Mouse (Mus musculus): ENCODE results near the gene Upb1. TPM values are rescaled to one million over a fixed set of nuclear protein-coding genes. Genes with fewer than 3 reads are reported as not detected.
A peak's percentile ranks its signal among the peaks of the same experiment; 100 is the strongest.

Upb1 gene
- polyA plus RNA-seq, 1 experiment from 2014 or later: 0.52 TPM

GRCm38 (mm10) chr10:75430633-75431032, 29.7 kb downstream of the Upb1 start:
- TF ChIP-seq CTCF (IDR thresholded peaks at IDR 0.05; ENCODE audit: low read depth): no peak
- Histone ChIP-seq H3K9me3 (ENCODE audit: control insufficient read depth) (no peaks in the 10 kb centered on the region), H3K9ac (ENCODE audit: low read depth, low read length) (no peak overlapping the region), H3K27me3 (replicated peaks; ENCODE audit: control insufficient read depth, insufficient read depth, low read length) (no peaks in the 10 kb centered on the region), H3K4me3 (ENCODE audit: low read depth, low read length) (no peak overlapping the region), H3K27ac (ENCODE audit: low read depth, low read length) (no peak overlapping the region), H3K4me2 (replicated peaks; ENCODE audit: low read depth) (no peak overlapping the region), H3K4me1 (replicated peaks; ENCODE audit: control insufficient read depth, insufficient read depth, low read length) (no peaks in the 10 kb centered on the region), H3K36me3 (ENCODE audit: control insufficient read depth, insufficient read depth) (no peaks in the 10 kb centered on the region)
- ATAC-seq: no peak
- 84% methylated on average over 6 of the region's 6 CpGs for WGBS

- Histone ChIP-seq H3K4me3 (ENCODE audit: low read depth, low read length) (no peak overlapping the region), H3K36me3 (ENCODE audit: control insufficient read depth, insufficient read depth) (no peaks in the 10 kb centered on the region), H3K4me2 (replicated peaks; ENCODE audit: low read depth) (no peak overlapping the region), H3K9ac (ENCODE audit: low read depth, low read length) (no peak overlapping the region), H3K9me3 (ENCODE audit: control insufficient read depth) (no peaks in the 10 kb centered on the region), H3K4me1 (replicated peaks; ENCODE audit: control insufficient read depth, insufficient read depth, low read length) (0 out of 2 replicates have a peak, but pooled peaks cover 2% of the 10 kb centered on the region), H3K27me3 (replicated peaks; ENCODE audit: control insufficient read depth, insufficient read depth, low read length) (no peaks in the 10 kb centered on the region), H3K27ac (ENCODE audit: low read depth, low read length) (no peak overlapping the region)
- WGBS: 9% methylated on average over 3 of the region's 3 CpGs
- peak; percentile 95 for TF ChIP-seq CTCF (IDR thresholded peaks at IDR 0.05; ENCODE audit: low read depth)
- no peak for ATAC-seq
Observed at GRCm38 (mm10) chr10:75436604-75437217, 35.8 kb downstream of the Upb1 start.

- Histone ChIP-seq H3K9me3 (ENCODE audit: control insufficient read depth) (no peaks in the 10 kb centered on the region), H3K9ac (ENCODE audit: low read depth, low read length) (no peak overlapping the region), H3K27me3 (replicated peaks; ENCODE audit: control insufficient read depth, insufficient read depth, low read length) (no peaks in the 10 kb centered on the region), H3K27ac (ENCODE audit: low read depth, low read length) (no peak overlapping the region), H3K4me1 (replicated peaks; ENCODE audit: control insufficient read depth, insufficient read depth, low read length) (0 out of 2 replicates have a peak, but pooled peaks cover 5% of the 10 kb centered on the region), H3K36me3 (ENCODE audit: control insufficient read depth, insufficient read depth) (no peaks in the 10 kb centered on the region), H3K4me3 (ENCODE audit: low read depth, low read length) (no peak overlapping the region), H3K4me2 (replicated peaks; ENCODE audit: low read depth) (no peak overlapping the region)
- ATAC-seq: no peak
- WGBS: 100% methylated on average over 1 of the region's 1 CpGs
- TF ChIP-seq CTCF (IDR thresholded peaks at IDR 0.05; ENCODE audit: low read depth): no peak
Observed at GRCm38 (mm10) chr10:75437284-75437683, 36.4 kb downstream of the Upb1 start.

- Histone ChIP-seq H3K27me3 (replicated peaks; ENCODE audit: control insufficient read depth, insufficient read depth, low read length) (no peaks in the 10 kb centered on the region), H3K36me3 (ENCODE audit: control insufficient read depth, insufficient read depth) (no peaks in the 10 kb centered on the region), H3K4me1 (replicated peaks; ENCODE audit: control insufficient read depth, insufficient read depth, low read length) (0 out of 2 replicates have a peak, but pooled peaks cover 6% of the 10 kb centered on the region), H3K9me3 (ENCODE audit: control insufficient read depth) (no peaks in the 10 kb centered on the region), H3K4me3 (ENCODE audit: low read depth, low read length) (no peak overlapping the region), H3K9ac (ENCODE audit: low read depth, low read length) (no peak overlapping the region), H3K4me2 (replicated peaks; ENCODE audit: low read depth) (no peak overlapping the region), H3K27ac (ENCODE audit: low read depth, low read length) (no peak overlapping the region)
- WGBS: 73% methylated on average over 13 of the region's 13 CpGs
- no peak for TF ChIP-seq CTCF (IDR thresholded peaks at IDR 0.05; ENCODE audit: low read depth)
- ATAC-seq: no peak
Observed at GRCm38 (mm10) chr10:75438132-75438810, 37.4 kb downstream of the Upb1 start.

- H3K36me3 ChIP-seq (ENCODE audit: control insufficient read depth, insufficient read depth): no peaks in the 10 kb centered on the region
- ATAC-seq: no peak
- H3K4me1 ChIP-seq (replicated peaks; ENCODE audit: control insufficient read depth, insufficient read depth, low read length): 0 out of 2 replicates have a peak, but pooled peaks cover 6% of the 10 kb centered on the region
- no peak overlapping the region for H3K4me3 ChIP-seq (ENCODE audit: low read depth, low read length)
- 48% methylated on average over 7 of the region's 7 CpGs for WGBS
- H3K9ac ChIP-seq (ENCODE audit: low read depth, low read length): no peak overlapping the region
- no peaks in the 10 kb centered on the region for H3K9me3 ChIP-seq (ENCODE audit: control insufficient read depth)
- H3K4me2 ChIP-seq (replicated peaks; ENCODE audit: low read depth): no peak overlapping the region
- H3K27ac ChIP-seq (ENCODE audit: low read depth, low read length): no peak overlapping the region
- H3K27me3 ChIP-seq (replicated peaks; ENCODE audit: control insufficient read depth, insufficient read depth, low read length): no peaks in the 10 kb centered on the region
- peak; percentile 92 for TF ChIP-seq CTCF (IDR thresholded peaks at IDR 0.05; ENCODE audit: low read depth)
Observed at GRCm38 (mm10) chr10:75439211-75439811, 38.4 kb downstream of the Upb1 start.

GRCm38 (mm10) chr10:75440756-75441155, 39.8 kb downstream of the Upb1 start:
- Histone ChIP-seq H3K9me3 (ENCODE audit: control insufficient read depth) (no peaks in the 10 kb centered on the region), H3K4me2 (replicated peaks; ENCODE audit: low read depth) (no peak overlapping the region), H3K36me3 (ENCODE audit: control insufficient read depth, insufficient read depth) (no peaks in the 10 kb centered on the region), H3K4me1 (replicated peaks; ENCODE audit: control insufficient read depth, insufficient read depth, low read length) (0 out of 2 replicates have a peak, but pooled peaks cover 6% of the 10 kb centered on the region), H3K27me3 (replicated peaks; ENCODE audit: control insufficient read depth, insufficient read depth, low read length) (no peaks in the 10 kb centered on the region), H3K4me3 (ENCODE audit: low read depth, low read length) (no peak overlapping the region), H3K9ac (ENCODE audit: low read depth, low read length) (no peak overlapping the region), H3K27ac (ENCODE audit: low read depth, low read length) (no peak overlapping the region)
- 82% methylated on average over 3 of the region's 3 CpGs for WGBS
- TF ChIP-seq CTCF (IDR thresholded peaks at IDR 0.05; ENCODE audit: low read depth): no peak
- peak; percentile 23; the same call in 1 of the 2 replicates for ATAC-seq
